Mouse (Mus musculus) neural tube, embryonic 14.5 days (tissue): ENCODE measurements around the gene Ascl5. TPM values are rescaled to one million over a fixed set of nuclear protein-coding genes. Genes with fewer than 3 reads are reported as not detected.

ENCODE experiments used
- ATAC-seq: fragments of 200-750 bp; cut with Nextera tagmentation; 2 replicates; pipeline ENCODE4 v1.8.0; 2017; ENCODE audit warnings: low read depth, mild to moderate bottlenecking, moderate TSS enrichment, moderate library complexity
- H3K27ac ChIP-seq: fragments of 300-500 bp; sonication (generic); 2 replicates; pipeline ENCODE4 v1.5.1; 2014; ENCODE audit warnings: low read depth, mild to moderate bottlenecking, control low read depth, low read length, moderate library complexity, mixed read lengths
- H3K27me3 ChIP-seq: fragments of 300-500 bp; sonication (generic); 2 replicates; pipeline ENCODE4 v1.6.1; 2014; ENCODE audit warnings: low read length; ENCODE audit not compliant: control insufficient read depth, insufficient read depth
- H3K36me3 ChIP-seq: fragments of 300-500 bp; sonication (generic); 2 replicates; pipeline ENCODE4 v1.6.1; 2014; ENCODE audit warnings: low read length, mixed read lengths; ENCODE audit not compliant: control insufficient read depth, insufficient read depth
- H3K4me1 ChIP-seq: fragments of 300-500 bp; sonication (generic); 2 replicates; pipeline ENCODE4 v1.6.1; 2014; ENCODE audit warnings: low read length; ENCODE audit not compliant: control insufficient read depth, insufficient read depth
- H3K4me2 ChIP-seq: fragments of 300-500 bp; sonication (generic); 2 replicates; pipeline ENCODE4 v1.6.1; 2014; ENCODE audit warnings: mild to moderate bottlenecking, low read depth, low read length, control low read depth
- H3K4me3 ChIP-seq: fragments of 300-500 bp; sonication (generic); 2 replicates; pipeline ENCODE4 v1.5.1; 2014; ENCODE audit warnings: low read depth, low read length, control low read depth, mixed read lengths
- H3K9ac ChIP-seq: fragments of 300-500 bp; sonication (generic); replicated peaks from 2 replicates; pipeline ENCODE4 v1.6.1; 2014; ENCODE audit warnings: low read depth, mild to moderate bottlenecking, control low read depth, low read length, mixed read lengths
- H3K9me3 ChIP-seq: fragments of 300-500 bp; sonication (generic); 2 replicates; pipeline ENCODE4 v1.6.1; 2016; ENCODE audit warnings: low read length; ENCODE audit not compliant: control insufficient read depth
- WGBS: fragments of 180-500 bp; shearing (Covaris S2); extraction: QIAGEN DNeasy Blood & Tissue Kit; methylation state at CpG from one replicate; pipeline ENCODE4 v1.1.7; 2014; 5-methylcytosine and 5-hydroxymethylcytosine counted together
- polyA plus RNA-seq: library from polyadenylated mRNA; unstranded; fragments of >200 nt; fragmentation: Nextera tagmentation; extraction: Ambion mirVana; gene quantifications from 2 replicates; pipeline ENCODE4 v1.2.1, GENCODE M21; 2014

Gene Ascl5
- polyA plus RNA-seq, 1 experiment from 2014 or later = not detected

- H3K4me2 ChIP-seq = no peak overlapping the region
- peak; percentile 39; the same call in 1 of the 2 replicates for ATAC-seq
- H3K27ac ChIP-seq = no peak overlapping the region
- peaks cover 10% of the 10 kb centered on the region; the same call in 1 of the 2 replicates for H3K36me3 ChIP-seq
- H3K9ac ChIP-seq = no peak overlapping the region
- H3K27me3 ChIP-seq = no peaks in the 10 kb centered on the region
- no peak overlapping the region for H3K4me3 ChIP-seq
- H3K9me3 ChIP-seq = no peaks in the 10 kb centered on the region
- 88% methylated on average over 2 of the region's 2 CpGs for WGBS
- peaks cover 13% of the 10 kb centered on the region; the same call in 1 of the 2 replicates for H3K4me1 ChIP-seq
Measured at GRCm38 (mm10) chr1:136017307-136017706, 33.3 kb upstream of the Ascl5 start.

GRCm38 (mm10) chr1:136017907-136018313 lies 32.7 kb upstream of the Ascl5 start:
- WGBS = under 1% methylated on average over 22 of the region's 22 CpGs
- peak overlapping the region; percentile 87 for H3K9ac ChIP-seq
- peak overlapping the region; percentile 76 for H3K27ac ChIP-seq
- H3K9me3 ChIP-seq = no peaks in the 10 kb centered on the region
- H3K4me1 ChIP-seq = peaks cover 13% of the 10 kb centered on the region; the same call in 1 of the 2 replicates
- ATAC-seq = peak; percentile 100
- peak overlapping the region; percentile 76 for H3K4me3 ChIP-seq
- H3K27me3 ChIP-seq = no peaks in the 10 kb centered on the region
- H3K36me3 ChIP-seq = peaks cover 10% of the 10 kb centered on the region; the same call in 1 of the 2 replicates
- peak overlapping the region; percentile 73 for H3K4me2 ChIP-seq

GRCm38 (mm10) chr1:136018390-136019189 lies 32.0 kb upstream of the Ascl5 start:
- ATAC-seq = peak; percentile 40
- peaks cover 10% of the 10 kb centered on the region; the same call in 1 of the 2 replicates for H3K36me3 ChIP-seq
- H3K9ac ChIP-seq = peak overlapping the region; percentile 87
- H3K4me3 ChIP-seq = peak overlapping the region; percentile 76
- H3K27me3 ChIP-seq = no peaks in the 10 kb centered on the region
- H3K4me2 ChIP-seq = peak overlapping the region; percentile 73
- H3K4me1 ChIP-seq = peaks cover 13% of the 10 kb centered on the region; the same call in 1 of the 2 replicates
- no peaks in the 10 kb centered on the region for H3K9me3 ChIP-seq
- 9% methylated on average over 24 of the region's 24 CpGs for WGBS
- H3K27ac ChIP-seq = peak overlapping the region; percentile 76

GRCm38 (mm10) chr1:136030201-136030600 lies 20.4 kb upstream of the Ascl5 start:
- no peak overlapping the region for H3K4me3 ChIP-seq
- no peaks in the 10 kb centered on the region for H3K4me1 ChIP-seq
- no peak overlapping the region for H3K9ac ChIP-seq
- H3K4me2 ChIP-seq = no peak overlapping the region
- H3K27me3 ChIP-seq = no peaks in the 10 kb centered on the region
- no peak overlapping the region for H3K27ac ChIP-seq
- ATAC-seq = no peak
- 65% methylated on average over 7 of the region's 7 CpGs for WGBS
- H3K9me3 ChIP-seq = no peaks in the 10 kb centered on the region
- peaks cover 56% of the 10 kb centered on the region for H3K36me3 ChIP-seq

- H3K9ac ChIP-seq = no peak overlapping the region
- no peaks in the 10 kb centered on the region for H3K9me3 ChIP-seq
- WGBS = 81% methylated on average over 8 of the region's 8 CpGs
- no peak overlapping the region for H3K4me2 ChIP-seq
- no peaks in the 10 kb centered on the region for H3K27me3 ChIP-seq
- H3K36me3 ChIP-seq = peaks cover 45% of the 10 kb centered on the region
- H3K4me1 ChIP-seq = no peaks in the 10 kb centered on the region
- no peak overlapping the region for H3K27ac ChIP-seq
- no peak overlapping the region for H3K4me3 ChIP-seq
- no peak for ATAC-seq
Measured at GRCm38 (mm10) chr1:136031697-136032096, 18.9 kb upstream of the Ascl5 start.

GRCm38 (mm10) chr1:136032961-136033360 lies 17.6 kb upstream of the Ascl5 start:
- H3K4me3 ChIP-seq = no peak overlapping the region
- peaks cover 35% of the 10 kb centered on the region for H3K36me3 ChIP-seq
- H3K27me3 ChIP-seq = no peaks in the 10 kb centered on the region
- H3K4me1 ChIP-seq = no peaks in the 10 kb centered on the region
- ATAC-seq = no peak
- H3K27ac ChIP-seq = no peak overlapping the region
- no peaks in the 10 kb centered on the region for H3K9me3 ChIP-seq
- 83% methylated on average over 7 of the region's 7 CpGs for WGBS
- no peak overlapping the region for H3K9ac ChIP-seq
- no peak overlapping the region for H3K4me2 ChIP-seq

GRCm38 (mm10) chr1:136038746-136039538 lies 11.7 kb upstream of the Ascl5 start:
- WGBS = 79% methylated on average over 5 of the region's 5 CpGs
- H3K27ac ChIP-seq = no peak overlapping the region
- no peak overlapping the region for H3K4me2 ChIP-seq
- 0 out of 2 replicates have a peak, but pooled peaks cover 7% of the 10 kb centered on the region for H3K4me1 ChIP-seq
- H3K9me3 ChIP-seq = no peaks in the 10 kb centered on the region
- H3K9ac ChIP-seq = no peak overlapping the region
- H3K4me3 ChIP-seq = no peak overlapping the region
- H3K27me3 ChIP-seq = no peaks in the 10 kb centered on the region
- peaks cover 16% of the 10 kb centered on the region for H3K36me3 ChIP-seq
- ATAC-seq = no peak

GRCm38 (mm10) chr1:136040452-136040851 lies 10.2 kb upstream of the Ascl5 start:
- Histone ChIP-seq H3K4me2 (no peak overlapping the region), H3K36me3 (peaks cover 1% of the 10 kb centered on the region; the same call in 1 of the 2 replicates), H3K4me3 (no peak overlapping the region), H3K9me3 (no peaks in the 10 kb centered on the region), H3K9ac (no peak overlapping the region), H3K27me3 (no peaks in the 10 kb centered on the region), H3K27ac (no peak overlapping the region), H3K4me1 (0 out of 2 replicates have a peak, but pooled peaks cover 7% of the 10 kb centered on the region)
- ATAC-seq = no peak
- WGBS = 25% methylated on average over 11 of the region's 11 CpGs
